7 mouse cellular contexts compared by ENCODE assay signal in genomic region chr14:34043341-34043740, GRCm38 (mm10).
"Had no signal": no experiment of that assay in that cellular context is flagged by ENCODE, and none has a peak within 500 bp of the region (broad histone marks: within the 10 kb centered on the region; RNA-seq: fewer than 3 reads in every experiment).

No protein-coding gene starts in this region.

- DNase-seq: lung, adult 2 months; lung, postnatal 14 days; lung, postnatal 36 days; right cerebral cortex, postnatal 14 days; thymus, adult 2 months; thymus, postnatal 25 days; thymus, postnatal 4 days had no signal
